Mouse (Mus musculus) embryonic facial prominence, embryonic 14.5 days (tissue): ENCODE data around the gene Agtrap. TPM values are rescaled to one million over a fixed set of nuclear protein-coding genes. Genes with fewer than 3 reads are reported as not detected.
"Not testable (repeated sequence)": the region's sequence is repeated elsewhere in the genome, so short reads cannot be mapped to it uniquely, and the experiment has no call there.

Source experiments
- ATAC-seq: fragments of 200-750 bp; cut with Nextera tagmentation; 2 replicates; pipeline ENCODE4 v1.8.0; 2017; ENCODE audit warnings: low read depth, moderate number of reproducible peaks, moderate TSS enrichment
- DNase-seq: peaks from one replicate; pipeline ENCODE4 v3.0.0-alpha.2; 2015; ENCODE audit warnings: low spot score
- H3K27ac ChIP-seq: fragments of 300-500 bp; sonication (generic); replicated peaks from 2 replicates; pipeline ENCODE4 v1.5.1; 2014; ENCODE audit warnings: low read depth, mild to moderate bottlenecking, low read length, moderate library complexity
- H3K27me3 ChIP-seq: fragments of 300-500 bp; sonication (generic); replicated peaks from 2 replicates; pipeline ENCODE4 v1.6.1; 2014; ENCODE audit warnings: low read length; ENCODE audit not compliant: control insufficient read depth, insufficient read depth
- H3K36me3 ChIP-seq: fragments of 300-500 bp; sonication (generic); 2 replicates; pipeline ENCODE4 v1.6.1; 2014; ENCODE audit warnings: low read length, mixed read lengths; ENCODE audit not compliant: control insufficient read depth, insufficient read depth
- H3K4me1 ChIP-seq: fragments of 300-500 bp; sonication (generic); 2 replicates; pipeline ENCODE4 v1.6.1; 2014; ENCODE audit warnings: antibody characterized with exemption, low read length; ENCODE audit not compliant: control insufficient read depth, insufficient read depth
- H3K4me2 ChIP-seq: fragments of 300-500 bp; sonication (generic); 2 replicates; pipeline ENCODE4 v1.6.1; 2014; ENCODE audit warnings: low read depth, mild to moderate bottlenecking, low read length, moderate library complexity, mixed read lengths
- H3K4me3 ChIP-seq: fragments of 300-500 bp; sonication (generic); 2 replicates; pipeline ENCODE4 v1.5.1; 2014; ENCODE audit warnings: low read depth, mild to moderate bottlenecking, low read length
- H3K9ac ChIP-seq: fragments of 300-500 bp; sonication (generic); 2 replicates; pipeline ENCODE4 v1.6.1; 2014; ENCODE audit warnings: low read depth, mild to moderate bottlenecking, low read length, moderate library complexity, mixed read lengths
- H3K9me3 ChIP-seq: fragments of 300-500 bp; sonication (generic); 2 replicates; pipeline ENCODE4 v1.6.1; 2016; ENCODE audit warnings: low read length; ENCODE audit not compliant: control insufficient read depth
- WGBS: fragments of 180-500 bp; shearing (Covaris S2); extraction: QIAGEN DNeasy Blood & Tissue Kit; methylation state at CpG from one replicate; pipeline ENCODE4 v1.1.7; 2014; 5-methylcytosine and 5-hydroxymethylcytosine counted together
- polyA plus RNA-seq: library from polyadenylated mRNA; unstranded; fragments of >200 nt; fragmentation: Nextera tagmentation; extraction: Ambion mirVana; gene quantifications from 2 replicates; pipeline ENCODE4 v1.2.1, GENCODE M21; 2014

The Agtrap gene
- polyA plus RNA-seq, 1 experiment from 2014 or later = 16.2 TPM

GRCm38 (mm10) chr4:148122694-148123066, 34.8 kb upstream of the Agtrap start:
- Histone ChIP-seq H3K9ac (no peak overlapping the region), H3K27ac (peak overlapping the region; percentile 13), H3K4me2 (no peak overlapping the region)

GRCm38 (mm10) chr4:148121982-148122693, 34.3 kb upstream of the Agtrap start:
- ATAC-seq (peak; percentile 91), DNase-seq (peak; percentile 75)
- H3K27me3 ChIP-seq = no peaks in the 10 kb centered on the region

More at GRCm38 (mm10) chr4:148122694-148123066, 34.8 kb upstream of the Agtrap start:
- no peak overlapping the region for H3K4me3 ChIP-seq
- no peaks in the 10 kb centered on the region for H3K9me3 ChIP-seq
- H3K27me3 ChIP-seq = no peaks in the 10 kb centered on the region
- 68% methylated on average over 3 of the region's 3 CpGs for WGBS
- H3K36me3 ChIP-seq = no peaks in the 10 kb centered on the region
- no peaks in the 10 kb centered on the region for H3K4me1 ChIP-seq
- no peak for ATAC-seq
- no peak for DNase-seq

GRCm38 (mm10) chr4:148121362-148121761, 33.5 kb upstream of the Agtrap start:
- H3K27ac ChIP-seq = no peak overlapping the region
- ATAC-seq = no peak; the same call in 1 of the 2 replicates
- H3K9ac ChIP-seq = no peak overlapping the region
- H3K4me1 ChIP-seq = no peaks in the 10 kb centered on the region
- H3K27me3 ChIP-seq = no peaks in the 10 kb centered on the region
- no peaks in the 10 kb centered on the region for H3K36me3 ChIP-seq
- H3K4me3 ChIP-seq = no peak overlapping the region
- WGBS = 72% methylated on average over 4 of the region's 4 CpGs
- no peak overlapping the region for H3K4me2 ChIP-seq
- no peak for DNase-seq
- no peaks in the 10 kb centered on the region for H3K9me3 ChIP-seq

More at GRCm38 (mm10) chr4:148121982-148122693, 34.3 kb upstream of the Agtrap start:
- Histone ChIP-seq H3K36me3 (no peaks in the 10 kb centered on the region), H3K4me2 (no peak overlapping the region), H3K4me1 (no peaks in the 10 kb centered on the region), H3K27ac (peak overlapping the region; percentile 13), H3K4me3 (no peak overlapping the region), H3K9me3 (no peaks in the 10 kb centered on the region), H3K9ac (no peak overlapping the region)
- WGBS = 31% methylated on average over 2 of the region's 6 CpGs

GRCm38 (mm10) chr4:148120555-148120954, 32.7 kb upstream of the Agtrap start:
- Histone ChIP-seq H3K4me2 (no peak overlapping the region), H3K4me1 (no peaks in the 10 kb centered on the region), H3K4me3 (no peak overlapping the region), H3K9ac (no peak overlapping the region), H3K27ac (no peak overlapping the region), H3K36me3 (no peaks in the 10 kb centered on the region), H3K27me3 (no peaks in the 10 kb centered on the region), H3K9me3 (no peaks in the 10 kb centered on the region)
- 79% methylated on average over 9 of the region's 9 CpGs for WGBS
- ATAC-seq (no peak), DNase-seq (no peak)

- not testable (repeated sequence) for H3K4me2 ChIP-seq, H3K4me3 ChIP-seq, DNase-seq, H3K9ac ChIP-seq, ATAC-seq, H3K9me3 ChIP-seq, H3K4me1 ChIP-seq, H3K27ac ChIP-seq, H3K36me3 ChIP-seq, H3K27me3 ChIP-seq
- WGBS = 89% methylated on average over 9 of the region's 9 CpGs
These were observed 31.7 kb upstream of the Agtrap start for GRCm38 (mm10) chr4:148119578-148119977.

GRCm38 (mm10) chr4:148117392-148117791, 29.6 kb upstream of the Agtrap start:
- DNase-seq (no peak), ATAC-seq (no peak)
- Histone ChIP-seq H3K9ac (no peak overlapping the region), H3K9me3 (no peaks in the 10 kb centered on the region), H3K4me3 (no peak overlapping the region), H3K4me2 (no peak overlapping the region), H3K27me3 (no peaks in the 10 kb centered on the region), H3K27ac (no peak overlapping the region), H3K36me3 (no peaks in the 10 kb centered on the region), H3K4me1 (no peaks in the 10 kb centered on the region)
- WGBS = 73% methylated on average over 4 of the region's 4 CpGs

GRCm38 (mm10) chr4:148116657-148117056, 28.8 kb upstream of the Agtrap start:
- Histone ChIP-seq H3K4me1 (no peaks in the 10 kb centered on the region), H3K27me3 (no peaks in the 10 kb centered on the region), H3K4me3 (no peak overlapping the region), H3K27ac (no peak overlapping the region), H3K4me2 (no peak overlapping the region), H3K36me3 (no peaks in the 10 kb centered on the region), H3K9ac (no peak overlapping the region), H3K9me3 (no peaks in the 10 kb centered on the region)
- DNase-seq = no peak
- WGBS = 73% methylated on average over 4 of the region's 4 CpGs
- ATAC-seq = no peak

- 6% methylated on average over 15 of the region's 15 CpGs for WGBS
- ATAC-seq (peak; percentile 38; the same call in 1 of the 2 replicates), DNase-seq (peak; percentile 43)
- Histone ChIP-seq H3K27me3 (no peaks in the 10 kb centered on the region), H3K27ac (no peak overlapping the region), H3K4me2 (peak overlapping the region; percentile 20; the same call in 1 of the 2 replicates), H3K9ac (peak overlapping the region; percentile 43), H3K36me3 (no peaks in the 10 kb centered on the region), H3K4me3 (no peak overlapping the region), H3K9me3 (no peaks in the 10 kb centered on the region), H3K4me1 (no peaks in the 10 kb centered on the region)
These were observed 27.6 kb upstream of the Agtrap start for GRCm38 (mm10) chr4:148115467-148115866.
